Mouse (Mus musculus) intestine, embryonic 15.5 days (tissue): ENCODE data around the gene Stx6. TPM values are rescaled to one million over a fixed set of nuclear protein-coding genes. Genes with fewer than 3 reads are reported as not detected.

Experiments used
- ATAC-seq: fragments of 200-750 bp; cut with Nextera tagmentation; 2 replicates; pipeline ENCODE4 v1.8.0; 2017; ENCODE audit warnings: moderate TSS enrichment, moderate library complexity
- H3K27ac ChIP-seq: fragments of 300-500 bp; sonication (generic); 2 replicates; pipeline ENCODE4 v1.5.1; 2015; ENCODE audit warnings: mild to moderate bottlenecking, inconsistent platforms
- H3K27me3 ChIP-seq: fragments of 300-500 bp; sonication (generic); replicated peaks from 2 replicates; pipeline ENCODE4 v1.6.1; 2015; ENCODE audit warnings: inconsistent platforms
- H3K36me3 ChIP-seq: fragments of 300-500 bp; sonication (generic); 2 replicates; pipeline ENCODE4 v1.6.1; 2015; ENCODE audit warnings: inconsistent platforms
- H3K4me1 ChIP-seq: fragments of 300-500 bp; sonication (generic); replicated peaks from 2 replicates; pipeline ENCODE4 v1.6.1; 2015; ENCODE audit warnings: inconsistent platforms
- H3K4me2 ChIP-seq: fragments of 300-500 bp; sonication (generic); replicated peaks from 2 replicates; pipeline ENCODE4 v1.6.1; 2015; ENCODE audit warnings: mild to moderate bottlenecking, inconsistent platforms
- H3K4me3 ChIP-seq: fragments of 300-500 bp; sonication (generic); replicated peaks from 2 replicates; pipeline ENCODE4 v1.5.1; 2015; ENCODE audit warnings: inconsistent platforms
- H3K9ac ChIP-seq: fragments of 300-500 bp; sonication (generic); 2 replicates; pipeline ENCODE4 v1.6.1; 2015; ENCODE audit warnings: inconsistent platforms
- H3K9me3 ChIP-seq: fragments of 300-500 bp; sonication (generic); 2 replicates; pipeline ENCODE4 v1.6.1; 2016; ENCODE audit warnings: inconsistent platforms
- WGBS: fragments of 180-500 bp; shearing (Covaris S2); methylation state at CpG from one replicate; pipeline ENCODE4 v1.1.7; 2015; 5-methylcytosine and 5-hydroxymethylcytosine counted together
- polyA plus RNA-seq: library from polyadenylated mRNA; unstranded; fragments of >200 nt; fragmentation: Nextera tagmentation; extraction: Ambion mirVana; gene quantifications from 2 replicates; pipeline ENCODE4 v1.2.1, GENCODE M21; 2015

The Stx6 gene
- polyA plus RNA-seq, 1 experiment from 2014 or later: 54.2 TPM

- H3K4me2 ChIP-seq: no peak overlapping the region
- H3K27ac ChIP-seq: peak overlapping the region; percentile 18; the same call in 1 of the 2 replicates
- WGBS: 36% methylated on average over 6 of the region's 6 CpGs
- no peaks in the 10 kb centered on the region for H3K9me3 ChIP-seq
- peaks cover 21% of the 10 kb centered on the region for H3K4me1 ChIP-seq
- H3K27me3 ChIP-seq: no peaks in the 10 kb centered on the region
- no peak overlapping the region for H3K4me3 ChIP-seq
- peak overlapping the region; percentile 20; the same call in 1 of the 2 replicates for H3K9ac ChIP-seq
- H3K36me3 ChIP-seq: no peaks in the 10 kb centered on the region
- ATAC-seq: peak; percentile 60
Observed at GRCm38 (mm10) chr1:155212493-155212892, 54.0 kb downstream of the Stx6 start.

GRCm38 (mm10) chr1:155212936-155213774 lies 54.6 kb downstream of the Stx6 start:
- no peak overlapping the region for H3K4me2 ChIP-seq
- WGBS: 23% methylated on average over 18 of the region's 18 CpGs
- no peaks in the 10 kb centered on the region for H3K36me3 ChIP-seq
- H3K9ac ChIP-seq: no peak overlapping the region
- H3K9me3 ChIP-seq: no peaks in the 10 kb centered on the region
- H3K27me3 ChIP-seq: no peaks in the 10 kb centered on the region
- H3K4me1 ChIP-seq: peaks cover 21% of the 10 kb centered on the region
- no peak overlapping the region for H3K4me3 ChIP-seq
- peak overlapping the region; percentile 18; the same call in 1 of the 2 replicates for H3K27ac ChIP-seq
- 0 out of 2 replicates have a peak, but pooled peaks have one; percentile 16 for ATAC-seq

DNA sequence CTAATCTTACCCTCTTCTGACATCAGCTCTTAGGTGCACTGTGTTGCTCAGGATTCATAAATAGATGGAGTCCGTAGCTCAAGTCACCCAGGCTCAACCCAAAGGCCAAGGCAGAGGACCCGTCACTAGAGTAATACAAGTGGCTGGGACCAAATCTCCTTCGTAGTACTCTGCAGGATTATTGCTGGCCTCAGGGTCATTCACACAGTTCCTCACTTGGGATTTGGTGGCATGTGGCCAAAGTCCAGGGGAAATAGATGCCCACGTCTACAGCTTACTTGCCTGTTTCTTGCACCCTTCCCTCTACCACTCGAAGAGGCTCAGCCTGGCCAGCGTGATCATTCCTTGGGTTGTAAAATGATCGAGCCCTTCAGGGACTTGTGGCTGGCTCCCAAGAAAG lies 55.4 kb downstream of the Stx6 start:
- H3K9me3 ChIP-seq: no peaks in the 10 kb centered on the region
- H3K4me2 ChIP-seq: no peak overlapping the region
- WGBS: 71% methylated on average over 7 of the region's 7 CpGs
- no peak overlapping the region for H3K27ac ChIP-seq
- no peak for ATAC-seq
- no peaks in the 10 kb centered on the region for H3K36me3 ChIP-seq
- no peak overlapping the region for H3K9ac ChIP-seq
- H3K4me1 ChIP-seq: peaks cover 21% of the 10 kb centered on the region
- no peak overlapping the region for H3K4me3 ChIP-seq
- no peaks in the 10 kb centered on the region for H3K27me3 ChIP-seq

GRCm38 (mm10) chr1:155215066-155215764 lies 56.7 kb downstream of the Stx6 start:
- H3K4me1 ChIP-seq: peaks cover 21% of the 10 kb centered on the region

DNA sequence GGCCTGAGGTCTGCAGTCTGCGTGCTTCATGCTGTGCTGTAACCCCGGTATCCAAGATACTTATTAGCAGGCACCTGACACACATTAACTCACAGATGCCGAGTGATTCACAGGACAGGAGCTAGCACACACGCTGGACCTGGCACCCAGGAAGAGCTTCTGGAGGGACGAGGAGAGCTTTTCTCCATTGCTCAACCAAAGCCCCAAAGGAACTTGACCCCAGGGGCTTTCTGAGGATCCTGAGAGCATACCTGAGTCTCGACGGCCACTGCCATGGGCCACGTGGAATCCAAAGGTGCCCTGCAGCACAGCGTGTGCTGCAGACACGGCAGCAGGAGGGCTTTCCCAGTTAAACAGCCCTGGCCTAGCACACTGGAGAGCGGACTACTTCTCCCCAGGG lies 57.8 kb downstream of the Stx6 start:
- WGBS: 80% methylated on average over 11 of the region's 11 CpGs
- ATAC-seq: no peak

More at GRCm38 (mm10) chr1:155215066-155215764, 56.7 kb downstream of the Stx6 start:
- no peak for ATAC-seq
- H3K9ac ChIP-seq: no peak overlapping the region; the same call in 1 of the 2 replicates
- no peaks in the 10 kb centered on the region for H3K27me3 ChIP-seq
- 51% methylated on average over 9 of the region's 9 CpGs for WGBS
- H3K4me2 ChIP-seq: no peak overlapping the region
- H3K36me3 ChIP-seq: no peaks in the 10 kb centered on the region
- H3K9me3 ChIP-seq: no peaks in the 10 kb centered on the region
- no peak overlapping the region for H3K27ac ChIP-seq
- no peak overlapping the region for H3K4me3 ChIP-seq

GRCm38 (mm10) chr1:155216844-155217243 lies 58.3 kb downstream of the Stx6 start:
- H3K4me1 ChIP-seq: peaks cover 18% of the 10 kb centered on the region
- H3K4me2 ChIP-seq: no peak overlapping the region
- H3K4me3 ChIP-seq: no peak overlapping the region
- H3K9ac ChIP-seq: peak overlapping the region; percentile 23; the same call in 1 of the 2 replicates
- H3K27me3 ChIP-seq: no peaks in the 10 kb centered on the region
- WGBS: 48% methylated on average over 6 of the region's 6 CpGs
- H3K27ac ChIP-seq: no peak overlapping the region
- no peak for ATAC-seq
- no peaks in the 10 kb centered on the region for H3K36me3 ChIP-seq
- H3K9me3 ChIP-seq: no peaks in the 10 kb centered on the region

More for the DNA sequence above, 57.8 kb downstream of the Stx6 start:
- no peak overlapping the region for H3K27ac ChIP-seq
- H3K4me2 ChIP-seq: no peak overlapping the region
- no peaks in the 10 kb centered on the region for H3K9me3 ChIP-seq
- H3K4me3 ChIP-seq: no peak overlapping the region
- no peaks in the 10 kb centered on the region for H3K27me3 ChIP-seq
- H3K36me3 ChIP-seq: no peaks in the 10 kb centered on the region
- H3K9ac ChIP-seq: peak overlapping the region; percentile 23; the same call in 1 of the 2 replicates
- H3K4me1 ChIP-seq: peaks cover 21% of the 10 kb centered on the region

- no peaks in the 10 kb centered on the region for H3K9me3 ChIP-seq
- no peak overlapping the region for H3K9ac ChIP-seq
- peak; percentile 35; the same call in 1 of the 2 replicates for ATAC-seq
- no peaks in the 10 kb centered on the region for H3K27me3 ChIP-seq
- H3K27ac ChIP-seq: no peak overlapping the region
- peaks cover 11% of the 10 kb centered on the region for H3K4me1 ChIP-seq
- WGBS: 55% methylated on average over 9 of the region's 9 CpGs
- no peaks in the 10 kb centered on the region for H3K36me3 ChIP-seq
- no peak overlapping the region for H3K4me2 ChIP-seq
- H3K4me3 ChIP-seq: no peak overlapping the region
Observed at GRCm38 (mm10) chr1:155217865-155218541, 59.5 kb downstream of the Stx6 start.

DNA sequence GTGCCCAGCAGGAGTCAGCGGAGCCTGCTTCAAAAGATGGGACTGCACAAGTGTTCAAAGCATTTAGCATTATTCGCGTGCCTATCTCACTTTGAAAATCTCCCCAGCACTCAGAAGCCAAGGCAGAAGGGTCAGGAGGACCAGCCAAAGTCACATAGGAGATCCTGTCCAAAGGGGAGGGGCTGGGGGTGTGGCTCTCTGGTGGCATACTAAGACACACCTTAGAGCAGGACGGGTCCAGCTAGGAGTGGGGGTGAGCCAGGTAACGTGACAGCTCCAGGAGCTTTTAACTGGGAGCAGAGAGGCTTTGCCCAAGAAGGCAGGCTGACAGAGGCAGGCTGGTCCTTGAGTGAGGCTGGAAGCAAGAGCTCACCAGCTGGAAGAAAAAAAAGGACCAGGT lies 60.4 kb downstream of the Stx6 start:
- 0 out of 2 replicates have a peak, but pooled peaks cover 4% of the 10 kb centered on the region for H3K4me1 ChIP-seq
- no peak overlapping the region for H3K4me3 ChIP-seq
- no peaks in the 10 kb centered on the region for H3K36me3 ChIP-seq
- H3K4me2 ChIP-seq: no peak overlapping the region
- 70% methylated on average over 5 of the region's 5 CpGs for WGBS
- no peak overlapping the region for H3K27ac ChIP-seq
- H3K27me3 ChIP-seq: no peaks in the 10 kb centered on the region
- ATAC-seq: peak; percentile 44; the same call in 1 of the 2 replicates
- no peaks in the 10 kb centered on the region for H3K9me3 ChIP-seq
- no peak overlapping the region for H3K9ac ChIP-seq

DNA sequence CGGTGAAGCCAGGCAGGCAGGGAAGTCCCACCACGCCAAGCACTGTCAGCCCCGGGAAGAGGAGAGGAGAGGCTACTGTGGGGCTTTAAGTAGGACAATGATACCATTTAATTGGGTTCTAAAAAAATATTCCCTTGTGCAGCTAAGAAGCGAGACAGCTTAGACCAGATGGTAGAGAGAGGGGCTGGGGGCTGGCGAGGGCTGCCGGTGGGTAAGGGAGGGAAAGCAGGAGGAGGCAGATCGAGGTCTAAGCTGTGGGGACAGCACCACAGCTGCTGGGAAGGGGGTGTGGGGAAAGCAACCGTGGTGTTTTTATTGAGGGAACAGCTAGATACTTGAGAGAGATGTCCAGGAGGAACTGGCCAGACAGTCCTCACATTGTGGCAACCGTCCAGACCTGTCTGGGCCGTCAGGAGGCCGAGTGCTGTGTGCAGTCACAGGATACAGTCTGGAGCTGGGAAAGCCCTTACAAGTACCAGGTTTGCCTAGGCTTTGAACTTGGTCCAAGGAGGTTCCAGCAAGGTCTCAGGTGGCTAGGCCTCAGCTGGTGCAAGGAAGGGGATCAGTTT lies 63.7 kb downstream of the Stx6 start:
- Histone ChIP-seq H3K4me2 (no peak overlapping the region), H3K4me3 (no peak overlapping the region), H3K27ac (no peak overlapping the region), H3K9ac (no peak overlapping the region), H3K9me3 (no peaks in the 10 kb centered on the region), H3K4me1 (peaks cover 9% of the 10 kb centered on the region; the same call in 1 of the 2 replicates), H3K27me3 (no peaks in the 10 kb centered on the region), H3K36me3 (no peaks in the 10 kb centered on the region)
- WGBS: 56% methylated on average over 11 of the region's 11 CpGs
- no peak for ATAC-seq

DNA sequence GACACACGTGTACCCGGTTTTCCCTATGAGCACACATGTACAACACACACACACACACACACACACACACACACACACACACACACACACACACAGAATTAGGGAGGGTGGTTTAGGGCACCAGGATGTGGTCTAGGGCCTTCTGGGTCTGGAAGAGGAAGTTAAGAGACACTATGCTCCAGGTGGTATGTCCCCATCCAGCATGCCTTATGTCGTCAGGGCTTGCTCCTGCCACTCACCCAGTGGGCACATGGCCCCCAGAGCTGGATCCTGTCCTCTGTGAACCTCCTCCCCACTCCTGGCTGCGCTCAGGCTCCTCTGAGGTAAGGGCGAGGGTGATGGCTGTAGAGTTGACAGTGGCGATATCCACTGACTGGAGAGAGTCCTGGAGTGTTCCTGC lies 64.5 kb downstream of the Stx6 start:
- Histone ChIP-seq H3K4me3 (no peak overlapping the region), H3K9me3 (no peaks in the 10 kb centered on the region), H3K36me3 (no peaks in the 10 kb centered on the region), H3K4me1 (peaks cover 9% of the 10 kb centered on the region; the same call in 1 of the 2 replicates), H3K27me3 (no peaks in the 10 kb centered on the region), H3K4me2 (no peak overlapping the region), H3K9ac (no peak overlapping the region), H3K27ac (no peak overlapping the region)
- 90% methylated on average over 6 of the region's 6 CpGs for WGBS
- no peak for ATAC-seq

GRCm38 (mm10) chr1:155223849-155224554 lies 65.5 kb downstream of the Stx6 start:
- H3K36me3 ChIP-seq: no peaks in the 10 kb centered on the region
- no peak overlapping the region for H3K27ac ChIP-seq
- peak; percentile 87 for ATAC-seq
- peak overlapping the region; percentile 38 for H3K4me2 ChIP-seq
- peaks cover 9% of the 10 kb centered on the region; the same call in 1 of the 2 replicates for H3K4me1 ChIP-seq
- no peaks in the 10 kb centered on the region for H3K9me3 ChIP-seq
- H3K9ac ChIP-seq: no peak overlapping the region
- H3K27me3 ChIP-seq: no peaks in the 10 kb centered on the region
- H3K4me3 ChIP-seq: no peak overlapping the region
- WGBS: 24% methylated on average over 16 of the region's 16 CpGs
